10 mouse cellular contexts compared by ENCODE assay signal in genomic region chr7:134207956-134208355, GRCm38 (mm10). TPM values are rescaled to one million over a fixed set of nuclear protein-coding genes. Genes with fewer than 3 reads are reported as not detected.
DNase-seq lines count a peak whose midpoint lies in the region; ATAC-seq and TF ChIP-seq lines count a peak whose summit lies in the region.
"Had no signal": no experiment of that assay in that cellular context is flagged by ENCODE, and none has a peak within 500 bp of the region (broad histone marks: within the 10 kb centered on the region; RNA-seq: fewer than 3 reads in every experiment).

No protein-coding gene starts in this region.

- no peak for TF ChIP-seq CTCF in kidney, adult 2 months (conservative IDR thresholded peaks at IDR 0.05; ENCODE audit: insufficient read depth, insufficient read length, low read depth, low read length)

- ATAC-seq in kidney, embryonic 14.5 days (ENCODE audit: low FRiP score, low TSS enrichment): no peak

- H3K27ac ChIP-seq in kidney, adult 2 months (ENCODE audit: insufficient read depth, low read depth, low read length): no peak overlapping the region
- no peak overlapping the region for H3K27ac ChIP-seq in kidney, embryonic 14.5 days (ENCODE audit: low read depth, low read length)
- H3K27ac ChIP-seq: forebrain, embryonic 12.5 days had no signal

- H3K9me3 ChIP-seq in kidney, embryonic 14.5 days (ENCODE audit: control insufficient read depth, low read length): no peaks in the 10 kb centered on the region
- H3K9me3 ChIP-seq: forebrain, embryonic 12.5 days had no signal

- WGBS in kidney, adult 2 months: 59% methylated on average over 10 of the region's 10 CpGs
- WGBS in kidney, embryonic 14.5 days: 55% methylated on average over 10 of the region's 10 CpGs

- H3K36me3 ChIP-seq in kidney, adult 2 months (ENCODE audit: control insufficient read depth, insufficient read depth, low read length): no peaks in the 10 kb centered on the region
- H3K36me3 ChIP-seq in kidney, embryonic 14.5 days (ENCODE audit: control insufficient read depth, insufficient read depth, low read length): no peaks in the 10 kb centered on the region
- H3K36me3 ChIP-seq: forebrain, embryonic 12.5 days had no signal

- DNase-seq in layer of hippocampus, adult 11-12 months (ENCODE audit: low spot score): peak; percentile 40
- DNase-seq in layer of hippocampus, adult 9-10 months (ENCODE audit: low spot score): no peak
- peak; percentile 60 to 64 for DNase-seq in frontal cortex, postnatal 36 days (ENCODE audit: low spot score in 2 of 2)
- peak; percentile 50 to 53 for DNase-seq in layer of hippocampus, adult 8-10 months (ENCODE audit: low spot score in 2 of 2)
- DNase-seq in right cerebral cortex, adult 18-20 months: peak; percentile 76
- no peak for DNase-seq in thymus, postnatal 36 days
- DNase-seq in kidney, adult 2 months: no peak
- DNase-seq: thymus, postnatal 25 days had no signal

- H3K4me2 ChIP-seq in kidney, embryonic 14.5 days (replicated peaks; ENCODE audit: low read depth, low read length): no peak overlapping the region
- H3K4me2 ChIP-seq: forebrain, embryonic 12.5 days had no signal

- H3K9ac ChIP-seq in kidney, embryonic 14.5 days (ENCODE audit: low read depth, low read length): no peak overlapping the region
- H3K9ac ChIP-seq: forebrain, embryonic 12.5 days had no signal

- H3K4me3 ChIP-seq in kidney, adult 2 months (ENCODE audit: insufficient read depth, low read depth, low read length): no peak overlapping the region
- no peak overlapping the region for H3K4me3 ChIP-seq in kidney, embryonic 14.5 days (ENCODE audit: low read length)
- H3K4me3 ChIP-seq: forebrain, embryonic 12.5 days had no signal

- no peak for TF ChIP-seq POLR2A in kidney, adult 2 months (IDR thresholded peaks at IDR 0.05; ENCODE audit: low read depth, low read length)

- H3K27me3 ChIP-seq in kidney, adult 2 months (replicated peaks; ENCODE audit: control insufficient read depth, insufficient read depth, low read length): no peaks in the 10 kb centered on the region
- no peaks in the 10 kb centered on the region for H3K27me3 ChIP-seq in kidney, embryonic 14.5 days (ENCODE audit: control insufficient read depth, insufficient read depth, low read length)
- H3K27me3 ChIP-seq: forebrain, embryonic 12.5 days had no signal

- H3K4me1 ChIP-seq in kidney, adult 2 months (ENCODE audit: control insufficient read depth, insufficient read depth, low read length): no peaks in the 10 kb centered on the region
- no peaks in the 10 kb centered on the region for H3K4me1 ChIP-seq in kidney, embryonic 14.5 days (ENCODE audit: control insufficient read depth, insufficient read depth, low read length)

RNA-seq across cellular contexts. Expression of gene Adam12, which starts 24.0 kb away (rescaled TPM):
- 1 to 10 TPM; 5.6 to 7.2 (median 5.8) TPM for total RNA-seq in layer of hippocampus, adult 8-10 months (2022)
- 4.1 and 4.4 TPM in 2 replicates for polyA plus RNA-seq in kidney, adult 2 months (2012; rRNA removed)
- 3.7 and 7.0 TPM in 2 replicates for polyA plus RNA-seq in kidney, embryonic 14.5 days (2014; fragmentation: Nextera tagmentation; extraction: Ambion mirVana)

Comparison
In these comparisons a context has a peak if more than half of its experiments do, and no peak if none do; other contexts are left out.
1. DNase-seq: peak in layer of hippocampus, adult 11-12 months (single experiment), frontal cortex, postnatal 36 days (2 of 2), layer of hippocampus, adult 8-10 months (2 of 2) and right cerebral cortex, adult 18-20 months (single experiment); none in layer of hippocampus, adult 9-10 months (single experiment), thymus, postnatal 36 days (0 of 2) and kidney, adult 2 months (single experiment).